Mouse (Mus musculus): ENCODE measurements around the gene Ptpn6.
"Not testable (repeated sequence)": the region's sequence is repeated elsewhere in the genome, so short reads cannot be mapped to it uniquely, and the experiment has no call there.

Ptpn6 gene

GRCm38 (mm10) chr6:124683591-124684417 lies 54.7 kb downstream of the Ptpn6 start:
- no peaks in the 10 kb centered on the region for H3K27me3 ChIP-seq (ENCODE audit: control insufficient read depth, insufficient read depth, low read length, poor library complexity, severe bottlenecking)
- no peak for DNase-seq (ENCODE audit: low read depth, low spot score)
- H3K36me3 ChIP-seq (ENCODE audit: control insufficient read depth, insufficient read depth, low read length, poor library complexity, severe bottlenecking) = no peaks in the 10 kb centered on the region

GRCm38 (mm10) chr6:124682291-124682690 lies 56.2 kb downstream of the Ptpn6 start:
- not testable (repeated sequence) for H3K27me3 ChIP-seq (ENCODE audit: control insufficient read depth, insufficient read depth, low read length, poor library complexity, severe bottlenecking); DNase-seq (ENCODE audit: low read depth, low spot score); H3K36me3 ChIP-seq (ENCODE audit: control insufficient read depth, insufficient read depth, low read length, poor library complexity, severe bottlenecking)

- no peaks in the 10 kb centered on the region for H3K36me3 ChIP-seq (ENCODE audit: control insufficient read depth, insufficient read depth, low read length, poor library complexity, severe bottlenecking)
- no peaks in the 10 kb centered on the region for H3K27me3 ChIP-seq (ENCODE audit: control insufficient read depth, insufficient read depth, low read length, poor library complexity, severe bottlenecking)
- no peak for DNase-seq (ENCODE audit: low read depth, low spot score)
Measured at GRCm38 (mm10) chr6:124679486-124679885, 59.0 kb downstream of the Ptpn6 start.

- H3K36me3 ChIP-seq (ENCODE audit: control insufficient read depth, insufficient read depth, low read length, poor library complexity, severe bottlenecking) = no peaks in the 10 kb centered on the region
- H3K27me3 ChIP-seq (ENCODE audit: control insufficient read depth, insufficient read depth, low read length, poor library complexity, severe bottlenecking) = no peaks in the 10 kb centered on the region
- no peak for DNase-seq (ENCODE audit: low read depth, low spot score)
Measured at GRCm38 (mm10) chr6:124678769-124679168, 59.7 kb downstream of the Ptpn6 start.

- H3K36me3 ChIP-seq (ENCODE audit: control insufficient read depth, insufficient read depth, low read length, poor library complexity, severe bottlenecking) = no peaks in the 10 kb centered on the region
- H3K27me3 ChIP-seq (ENCODE audit: control insufficient read depth, insufficient read depth, low read length, poor library complexity, severe bottlenecking) = no peaks in the 10 kb centered on the region
- no peak for DNase-seq (ENCODE audit: low read depth, low spot score)
Measured at GRCm38 (mm10) chr6:124676171-124676570, 62.3 kb downstream of the Ptpn6 start.

GRCm38 (mm10) chr6:124674591-124674990 lies 63.9 kb downstream of the Ptpn6 start:
- H3K27me3 ChIP-seq (ENCODE audit: control insufficient read depth, insufficient read depth, low read length, poor library complexity, severe bottlenecking) = no peaks in the 10 kb centered on the region
- H3K36me3 ChIP-seq (ENCODE audit: control insufficient read depth, insufficient read depth, low read length, poor library complexity, severe bottlenecking) = no peaks in the 10 kb centered on the region
- no peak for DNase-seq (ENCODE audit: low read depth, low spot score)

- no peak for DNase-seq (ENCODE audit: low read depth, low spot score)
- Histone ChIP-seq H3K27me3 (ENCODE audit: control insufficient read depth, insufficient read depth, low read length, poor library complexity, severe bottlenecking) (no peaks in the 10 kb centered on the region), H3K36me3 (ENCODE audit: control insufficient read depth, insufficient read depth, low read length, poor library complexity, severe bottlenecking) (no peaks in the 10 kb centered on the region)
Measured at GRCm38 (mm10) chr6:124673619-124674018, 64.9 kb downstream of the Ptpn6 start.

GRCm38 (mm10) chr6:124672100-124672499 lies 66.4 kb downstream of the Ptpn6 start:
- no peaks in the 10 kb centered on the region for H3K36me3 ChIP-seq (ENCODE audit: control insufficient read depth, insufficient read depth, low read length, poor library complexity, severe bottlenecking)
- H3K27me3 ChIP-seq (ENCODE audit: control insufficient read depth, insufficient read depth, low read length, poor library complexity, severe bottlenecking) = no peaks in the 10 kb centered on the region
- DNase-seq (ENCODE audit: low read depth, low spot score) = no peak

Measured in splenic B cell, adult 2 months (primary cell).